Mouse (Mus musculus): ENCODE data around the gene Vps25. TPM values are rescaled to one million over a fixed set of nuclear protein-coding genes. Genes with fewer than 3 reads are reported as not detected.

Vps25 gene
- polyA plus RNA-seq, 1 experiment from 2014 or later, result 124 TPM

- no peak for ATAC-seq (ENCODE audit: low FRiP score, low read depth)
- H3K36me3 ChIP-seq, result no peaks in the 10 kb centered on the region
- H3K4me3 ChIP-seq, result no peak overlapping the region
- H3K9ac ChIP-seq, result no peak overlapping the region
- peaks cover 23% of the 10 kb centered on the region for H3K4me1 ChIP-seq (replicated peaks)
- WGBS, result 11% methylated on average over 5 of the region's 5 CpGs
- H3K9me3 ChIP-seq, result no peaks in the 10 kb centered on the region
- no peaks in the 10 kb centered on the region for H3K27me3 ChIP-seq
- peak overlapping the region; percentile 37; the same call in 1 of the 2 replicates for H3K4me2 ChIP-seq
- peak overlapping the region; percentile 76 for H3K27ac ChIP-seq (replicated peaks)
Measured at GRCm38 (mm10) chr11:101230526-101230925, 23.0 kb upstream of the Vps25 start.

DNA sequence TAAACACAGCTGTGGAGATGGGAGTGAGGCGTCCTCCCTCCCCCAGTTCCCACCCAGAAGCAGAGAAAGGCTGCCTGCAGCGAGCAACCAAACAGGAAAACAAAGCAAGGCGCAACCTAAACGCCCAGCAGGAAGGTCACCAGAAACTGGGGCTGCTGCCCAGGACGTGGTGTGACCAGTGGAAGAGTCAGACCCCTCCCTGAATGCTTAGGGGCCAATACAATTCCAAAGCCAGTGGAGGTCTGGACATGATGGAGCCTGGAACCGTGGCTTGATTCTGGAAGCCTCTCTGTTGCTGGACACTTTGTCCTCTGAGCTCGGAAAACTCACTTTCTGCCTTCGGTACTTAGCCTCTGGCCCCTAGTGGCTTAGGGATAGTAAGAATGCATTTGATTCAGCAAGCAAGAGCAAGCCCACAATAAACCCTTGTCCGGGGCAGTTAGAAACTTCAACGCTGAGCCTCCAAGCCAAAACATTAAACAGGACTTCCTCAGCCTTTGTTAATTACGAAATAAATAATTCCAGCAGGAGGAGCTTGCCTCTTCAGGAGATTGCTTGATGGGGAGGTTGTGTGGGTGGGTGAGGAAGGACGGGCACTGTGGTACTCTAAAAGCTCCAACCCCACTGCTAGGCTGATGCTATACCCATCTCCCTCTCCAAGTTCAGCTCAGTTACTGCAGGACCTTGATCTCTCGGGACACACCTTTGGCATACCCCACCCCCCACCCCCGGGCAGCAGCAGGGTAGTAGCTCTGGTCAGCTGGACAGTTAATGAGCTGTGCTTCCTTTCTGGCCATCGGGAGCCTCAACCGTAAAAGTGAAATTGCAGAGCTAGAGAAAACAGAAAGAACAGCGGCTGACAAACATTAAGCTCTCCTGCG, 22.3 kb upstream of the Vps25 start:
- H3K27ac ChIP-seq (replicated peaks), result peak overlapping the region; percentile 76
- H3K4me2 ChIP-seq, result peak overlapping the region; percentile 37
- ATAC-seq (ENCODE audit: low FRiP score, low read depth), result no peak
- no peaks in the 10 kb centered on the region for H3K9me3 ChIP-seq
- no peak overlapping the region for H3K9ac ChIP-seq
- H3K4me1 ChIP-seq (replicated peaks), result peaks cover 20% of the 10 kb centered on the region
- H3K36me3 ChIP-seq, result no peaks in the 10 kb centered on the region
- H3K4me3 ChIP-seq, result no peak overlapping the region
- WGBS, result 14% methylated on average over 18 of the region's 18 CpGs
- H3K27me3 ChIP-seq, result no peaks in the 10 kb centered on the region

DNA sequence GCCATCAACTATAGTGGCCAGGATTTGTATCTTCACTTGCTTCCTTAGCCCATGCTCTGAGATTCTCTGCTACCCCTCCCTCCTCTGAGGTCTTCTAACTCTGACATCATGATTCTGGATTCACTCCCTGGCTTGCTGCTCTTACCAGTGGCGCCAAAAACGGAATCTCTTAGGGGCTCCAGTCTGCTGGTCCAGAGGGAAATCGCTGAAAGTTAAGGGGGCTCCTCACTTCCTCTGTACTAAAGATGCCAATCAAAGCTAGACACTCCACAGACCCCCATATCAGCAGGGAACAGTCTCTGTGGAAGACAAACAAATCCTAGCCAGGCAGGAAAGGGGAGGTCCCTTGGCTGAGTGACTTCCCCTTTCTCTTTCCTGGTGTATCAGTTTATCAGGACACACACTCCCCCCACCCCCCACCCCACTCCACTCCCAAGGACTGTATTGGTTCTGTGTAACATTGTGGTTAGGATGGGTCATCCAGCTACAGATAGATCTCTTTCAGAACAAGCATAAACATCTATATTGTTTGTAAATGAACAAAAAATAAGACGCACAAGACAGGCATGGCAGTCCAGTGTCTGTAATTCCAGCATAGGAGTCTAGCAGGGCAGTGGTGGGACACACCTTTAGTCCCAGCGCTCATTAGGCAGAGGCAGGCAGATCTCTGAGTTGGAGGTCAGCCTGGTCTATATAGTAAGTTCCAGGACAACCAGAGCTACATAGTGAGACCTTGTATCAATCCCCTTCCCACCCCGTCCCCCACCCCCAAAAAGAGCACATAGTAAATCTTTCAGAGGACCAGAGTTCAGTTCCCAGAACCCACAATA, 21.3 kb upstream of the Vps25 start:
- no peak overlapping the region for H3K9ac ChIP-seq
- H3K4me1 ChIP-seq (replicated peaks), result peaks cover 16% of the 10 kb centered on the region
- 64% methylated on average over 6 of the region's 6 CpGs for WGBS
- H3K4me2 ChIP-seq, result peak overlapping the region; percentile 37; the same call in 1 of the 2 replicates
- H3K4me3 ChIP-seq, result no peak overlapping the region
- peak overlapping the region; percentile 76 for H3K27ac ChIP-seq (replicated peaks)
- H3K9me3 ChIP-seq, result no peaks in the 10 kb centered on the region
- no peaks in the 10 kb centered on the region for H3K36me3 ChIP-seq
- no peak for ATAC-seq (ENCODE audit: low FRiP score, low read depth)
- H3K27me3 ChIP-seq, result no peaks in the 10 kb centered on the region

DNA sequence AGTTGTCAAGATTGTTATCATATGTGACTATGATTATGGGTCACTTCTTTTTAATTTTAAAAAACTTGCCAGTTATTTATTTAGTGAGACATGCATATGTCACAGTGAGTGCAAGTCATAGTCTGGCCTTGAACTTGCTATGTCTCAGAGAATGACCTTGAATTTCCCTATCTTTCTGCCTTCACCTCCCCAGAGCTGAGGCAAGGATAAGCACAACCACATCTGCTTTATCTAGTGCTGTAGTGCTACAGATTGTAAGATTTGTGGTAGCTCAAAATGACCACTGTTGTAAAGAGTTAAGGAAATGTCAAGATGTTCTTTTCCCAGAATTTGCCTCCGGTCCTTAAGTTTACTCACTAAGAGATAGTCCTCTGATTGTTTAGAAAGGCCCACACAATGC, 20.3 kb upstream of the Vps25 start:
- Histone ChIP-seq H3K9me3 (no peaks in the 10 kb centered on the region), H3K27me3 (no peaks in the 10 kb centered on the region), H3K9ac (no peak overlapping the region), H3K4me2 (no peak overlapping the region), H3K27ac (replicated peaks) (no peak overlapping the region), H3K4me1 (replicated peaks) (peaks cover 16% of the 10 kb centered on the region), H3K4me3 (no peak overlapping the region), H3K36me3 (no peaks in the 10 kb centered on the region)
- 77% methylated on average over 1 of the region's 1 CpGs for WGBS
- no peak for ATAC-seq (ENCODE audit: low FRiP score, low read depth)

DNA sequence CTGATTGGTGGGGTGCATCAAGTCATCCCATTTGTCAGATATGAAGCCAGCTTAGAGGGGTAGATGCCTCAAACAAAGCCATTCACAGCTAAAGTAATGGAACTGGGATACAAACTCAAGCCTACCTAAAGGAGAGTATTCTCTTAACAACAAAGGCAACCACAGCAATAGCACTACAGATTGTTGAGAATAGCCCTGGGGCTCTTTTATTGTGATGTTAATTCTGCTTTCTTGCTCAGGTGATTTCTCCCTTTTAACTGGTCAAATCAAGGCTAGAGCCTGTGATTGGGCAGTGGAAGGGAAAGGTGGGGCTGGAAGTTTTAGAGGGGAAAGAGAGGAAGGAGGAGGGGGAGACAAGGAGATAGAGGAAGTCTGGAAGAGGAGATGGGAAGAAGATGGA, 19.4 kb upstream of the Vps25 start:
- no peak overlapping the region for H3K4me2 ChIP-seq
- H3K4me1 ChIP-seq (replicated peaks), result peaks cover 16% of the 10 kb centered on the region
- ATAC-seq (ENCODE audit: low FRiP score, low read depth), result no peak
- H3K4me3 ChIP-seq, result no peak overlapping the region
- no peak overlapping the region for H3K9ac ChIP-seq
- no peaks in the 10 kb centered on the region for H3K9me3 ChIP-seq
- H3K27ac ChIP-seq (replicated peaks), result no peak overlapping the region
- no peaks in the 10 kb centered on the region for H3K27me3 ChIP-seq
- H3K36me3 ChIP-seq, result no peaks in the 10 kb centered on the region

- Histone ChIP-seq H3K27ac (replicated peaks) (no peak overlapping the region), H3K36me3 (no peaks in the 10 kb centered on the region), H3K27me3 (no peaks in the 10 kb centered on the region), H3K4me3 (no peak overlapping the region), H3K4me2 (no peak overlapping the region), H3K4me1 (replicated peaks) (peaks cover 13% of the 10 kb centered on the region), H3K9me3 (no peaks in the 10 kb centered on the region), H3K9ac (no peak overlapping the region)
- no peak for ATAC-seq (ENCODE audit: low FRiP score, low read depth)
Measured at GRCm38 (mm10) chr11:101235429-101235828, 18.1 kb upstream of the Vps25 start.

GRCm38 (mm10) chr11:101236782-101237181, 16.7 kb upstream of the Vps25 start:
- Histone ChIP-seq H3K36me3 (no peaks in the 10 kb centered on the region), H3K9ac (no peak overlapping the region), H3K27me3 (no peaks in the 10 kb centered on the region), H3K27ac (replicated peaks) (no peak overlapping the region), H3K9me3 (no peaks in the 10 kb centered on the region), H3K4me2 (no peak overlapping the region), H3K4me3 (no peak overlapping the region), H3K4me1 (replicated peaks) (no peaks in the 10 kb centered on the region)
- 94% methylated on average over 5 of the region's 5 CpGs for WGBS
- no peak for ATAC-seq (ENCODE audit: low FRiP score, low read depth)

DNA sequence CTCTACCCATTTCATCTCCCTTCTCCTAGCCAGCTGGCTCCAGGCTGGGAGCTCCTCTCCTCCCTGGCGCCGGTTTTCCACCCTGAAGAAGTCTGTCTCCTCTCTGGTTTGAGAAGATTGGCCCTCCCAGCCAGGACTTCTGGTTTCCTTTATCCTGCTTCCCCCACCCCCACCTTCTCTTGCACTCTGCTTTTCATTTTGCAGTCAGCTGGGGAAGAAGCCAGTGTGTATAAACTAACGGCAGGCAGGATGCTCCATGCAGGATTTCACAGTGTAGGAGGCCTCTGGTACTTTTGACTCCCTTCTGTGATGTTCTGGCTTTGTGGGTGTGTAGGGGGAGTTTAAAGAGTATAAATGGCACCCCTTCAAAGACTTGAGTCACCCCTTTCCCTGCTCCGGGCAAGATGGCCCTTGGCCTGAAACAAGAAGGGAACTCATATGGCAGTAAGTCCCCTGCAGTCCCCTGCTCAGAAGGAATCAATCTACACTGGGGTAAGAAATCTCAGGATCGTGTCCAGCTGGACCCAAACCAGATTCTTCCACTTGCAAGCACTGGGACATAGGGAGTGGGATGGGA, 15.3 kb upstream of the Vps25 start:
- no peak overlapping the region for H3K9ac ChIP-seq
- H3K36me3 ChIP-seq, result no peaks in the 10 kb centered on the region
- no peak overlapping the region for H3K4me2 ChIP-seq
- H3K27me3 ChIP-seq, result no peaks in the 10 kb centered on the region
- 0 out of 2 replicates have a peak overlapping the region, but pooled peaks have one; percentile 15 for H3K27ac ChIP-seq (replicated peaks)
- H3K4me3 ChIP-seq, result no peak overlapping the region
- no peaks in the 10 kb centered on the region for H3K4me1 ChIP-seq (replicated peaks)
- no peak for ATAC-seq (ENCODE audit: low FRiP score, low read depth)
- H3K9me3 ChIP-seq, result no peaks in the 10 kb centered on the region
- WGBS, result 63% methylated on average over 5 of the region's 5 CpGs

DNA sequence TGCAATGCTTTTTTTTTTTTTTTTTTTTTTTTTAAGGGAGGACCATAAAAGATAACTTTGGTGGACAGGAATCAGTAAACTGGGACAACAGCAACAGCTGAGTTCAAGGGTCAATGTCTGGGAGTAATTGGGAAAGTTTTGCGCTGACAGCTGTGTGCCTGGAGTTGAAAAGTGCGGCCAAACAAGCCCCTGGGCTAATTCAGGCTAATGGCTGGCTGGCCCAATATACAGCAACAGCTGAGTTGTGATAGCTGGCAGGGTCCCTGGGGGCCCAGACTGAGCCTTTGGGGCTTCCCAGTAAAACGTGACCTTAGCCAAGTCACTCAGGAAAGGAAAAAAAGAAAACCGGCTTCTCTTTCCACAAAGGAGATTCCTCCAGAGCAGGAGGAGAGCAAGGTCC, 8.4 kb upstream of the Vps25 start:
- ATAC-seq (ENCODE audit: low FRiP score, low read depth), result no peak
- peaks cover 16% of the 10 kb centered on the region for H3K4me1 ChIP-seq (replicated peaks)
- no peak overlapping the region for H3K9ac ChIP-seq
- H3K9me3 ChIP-seq, result no peaks in the 10 kb centered on the region
- H3K27ac ChIP-seq (replicated peaks), result no peak overlapping the region
- H3K4me3 ChIP-seq, result no peak overlapping the region
- peaks cover 34% of the 10 kb centered on the region for H3K27me3 ChIP-seq
- 41% methylated on average over 4 of the region's 4 CpGs for WGBS
- H3K36me3 ChIP-seq, result no peaks in the 10 kb centered on the region
- peak overlapping the region; percentile 99; the same call in 1 of the 2 replicates for H3K4me2 ChIP-seq

DNA sequence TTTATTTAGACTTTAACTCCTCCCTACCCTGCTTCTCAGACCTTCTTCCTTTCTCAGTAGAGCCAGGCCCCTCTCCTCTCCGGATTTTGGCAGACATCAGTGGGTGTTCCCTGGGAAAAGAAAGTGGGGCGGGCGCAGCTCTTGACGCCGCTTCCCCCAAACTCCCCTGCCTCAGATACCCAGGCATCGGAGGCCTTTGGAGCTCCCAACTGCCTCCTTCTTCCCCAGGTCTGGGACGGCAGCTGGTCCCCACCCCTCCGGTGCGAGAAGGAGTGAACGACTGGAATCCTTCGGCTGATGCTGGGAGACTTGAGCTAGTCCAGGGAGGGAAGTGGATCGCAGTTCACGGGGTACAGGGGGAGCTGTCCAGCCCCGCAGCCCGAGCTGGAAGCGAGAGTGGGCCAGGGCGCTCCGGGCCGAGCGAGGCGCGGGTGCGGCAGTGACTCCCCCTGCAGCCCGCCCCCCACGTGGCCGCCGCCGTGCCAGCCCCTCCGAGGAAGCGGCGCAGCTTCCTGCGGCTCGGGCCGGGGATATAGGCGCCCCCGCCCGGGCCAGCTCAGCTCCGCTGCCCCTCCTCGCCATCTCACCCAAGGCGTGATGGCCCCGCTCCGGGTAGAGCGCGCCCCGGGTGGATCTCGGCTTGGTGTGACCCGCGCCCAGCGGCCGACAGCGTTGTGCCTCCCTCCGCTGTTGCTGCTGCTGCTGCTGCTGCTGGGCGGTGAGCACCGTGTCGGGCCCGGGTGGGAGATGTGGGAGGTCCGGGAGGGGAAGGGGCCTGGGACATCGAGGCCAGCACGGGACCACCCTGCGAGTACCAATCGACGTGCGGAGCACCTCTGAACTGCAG, 7.4 kb upstream of the Vps25 start, which contains the start of gene Ramp2:
Gene Ramp2 (plus strand): TSS at position 174 of the 847 bp plus-strand sequence.
- under 1% methylated on average over 42 of the region's 63 CpGs for WGBS

DNA sequence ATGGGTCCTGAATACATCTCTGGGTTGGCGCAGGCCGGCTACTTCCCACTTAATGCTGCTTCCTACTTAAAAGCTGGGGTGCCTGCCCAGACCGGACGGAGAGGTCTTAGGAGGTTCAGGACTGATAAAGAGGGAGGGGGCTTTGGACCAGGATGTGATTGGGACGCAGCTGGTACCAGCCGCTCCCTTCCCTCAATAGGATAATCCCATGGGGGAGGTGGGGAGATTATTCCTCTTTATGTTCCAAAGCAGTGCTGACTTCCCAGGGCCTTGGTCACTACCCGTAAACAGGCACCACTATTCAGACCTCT, 6.8 kb upstream of the Vps25 start:
- Histone ChIP-seq H3K9ac (peak overlapping the region; percentile 82), H3K36me3 (no peaks in the 10 kb centered on the region), H3K4me2 (peak overlapping the region; percentile 99), H3K27ac (replicated peaks) (peak overlapping the region; percentile 73), H3K4me3 (peak overlapping the region; percentile 67), H3K27me3 (peaks cover 34% of the 10 kb centered on the region), H3K9me3 (no peaks in the 10 kb centered on the region), H3K4me1 (replicated peaks) (peaks cover 16% of the 10 kb centered on the region)
- ATAC-seq (ENCODE audit: low FRiP score, low read depth), result 0 out of 2 replicates have a peak, but pooled peaks have one; percentile 36
- WGBS, result 3% methylated on average over 7 of the region's 7 CpGs

More for the DNA sequence above, 7.4 kb upstream of the Vps25 start, which contains the start of gene Ramp2:
- H3K36me3 ChIP-seq, result no peaks in the 10 kb centered on the region
- H3K4me2 ChIP-seq, result peak within 1 kb of the TSS; percentile 99
- no peaks in the 10 kb centered on the region for H3K9me3 ChIP-seq
- H3K27me3 ChIP-seq, result peaks cover 34% of the 10 kb centered on the region
- ATAC-seq (ENCODE audit: low FRiP score, low read depth), result peak; percentile 81
- peaks cover 16% of the 10 kb centered on the region for H3K4me1 ChIP-seq (replicated peaks)
- peak within 1 kb of the TSS; percentile 67 for H3K4me3 ChIP-seq
- H3K27ac ChIP-seq (replicated peaks), result peak within 1 kb of the TSS; percentile 73
- peak within 1 kb of the TSS; percentile 82 for H3K9ac ChIP-seq
